Mouse (Mus musculus) CD4-positive helper T cell, adult 2 months (primary cell): ENCODE results near the gene Wdr25.

ENCODE experiments used
- DNase-seq: peaks from one replicate; pipeline ENCODE4 v3.0.0-alpha.2; 2012; ENCODE audit warnings: low read depth, missing footprints, low spot score

The Wdr25 gene

GRCm38 (mm10) chr12:108934231-108934630 lies 40.8 kb downstream of the Wdr25 start:
- DNase-seq, result no peak

- no peak for DNase-seq
Observed at GRCm38 (mm10) chr12:108936834-108937233, 43.4 kb downstream of the Wdr25 start.

GRCm38 (mm10) chr12:108937506-108937905 lies 44.1 kb downstream of the Wdr25 start:
- DNase-seq, result no peak

- DNase-seq, result no peak
Observed at GRCm38 (mm10) chr12:108938844-108939243, 45.4 kb downstream of the Wdr25 start.

DNA sequence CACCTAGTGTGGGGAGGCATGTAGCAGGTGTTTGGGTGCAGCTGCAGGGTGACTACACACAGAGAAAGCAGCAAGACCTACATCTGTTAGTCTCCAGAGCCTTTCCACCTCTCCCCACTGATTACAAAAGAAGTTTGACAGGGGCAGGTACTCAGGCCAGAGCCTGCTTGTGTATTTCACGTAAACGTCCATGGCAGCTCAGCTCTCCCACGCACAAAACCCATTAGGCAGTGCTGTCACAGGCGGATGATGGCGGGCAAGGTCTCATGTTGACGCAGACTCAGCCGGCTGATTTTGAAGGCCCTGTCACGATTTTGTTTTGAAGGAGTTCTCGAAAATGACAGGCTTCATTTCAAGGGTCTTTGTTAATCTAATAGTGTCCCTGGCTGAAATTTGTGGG lies 45.9 kb downstream of the Wdr25 start:
- DNase-seq, result no peak

DNA sequence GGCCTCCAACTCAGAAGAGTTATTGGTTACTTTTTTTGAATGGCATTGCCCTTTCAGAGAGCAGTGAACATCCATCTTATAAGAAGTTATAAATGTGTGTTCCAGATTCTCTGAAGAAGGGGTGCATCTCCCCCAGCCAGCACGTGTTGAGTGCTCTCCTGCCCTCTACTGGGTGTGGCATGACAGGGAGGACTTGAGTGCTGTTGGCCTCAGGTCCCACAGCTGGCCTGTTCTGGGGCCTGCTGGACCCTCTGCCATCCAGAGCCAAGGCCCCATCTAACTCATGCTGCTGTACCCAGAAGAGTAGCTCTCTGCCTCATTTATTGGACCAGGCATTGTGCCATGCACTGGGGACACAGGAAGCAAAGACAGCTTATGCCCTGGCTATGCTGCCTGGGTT lies 46.8 kb downstream of the Wdr25 start:
- no peak for DNase-seq

- no peak for DNase-seq
Observed at GRCm38 (mm10) chr12:108941282-108941681, 47.9 kb downstream of the Wdr25 start.

GRCm38 (mm10) chr12:108942203-108942923 lies 48.9 kb downstream of the Wdr25 start:
- no peak for DNase-seq

- DNase-seq, result no peak
Observed at GRCm38 (mm10) chr12:108953011-108953550, 59.6 kb downstream of the Wdr25 start.

DNA sequence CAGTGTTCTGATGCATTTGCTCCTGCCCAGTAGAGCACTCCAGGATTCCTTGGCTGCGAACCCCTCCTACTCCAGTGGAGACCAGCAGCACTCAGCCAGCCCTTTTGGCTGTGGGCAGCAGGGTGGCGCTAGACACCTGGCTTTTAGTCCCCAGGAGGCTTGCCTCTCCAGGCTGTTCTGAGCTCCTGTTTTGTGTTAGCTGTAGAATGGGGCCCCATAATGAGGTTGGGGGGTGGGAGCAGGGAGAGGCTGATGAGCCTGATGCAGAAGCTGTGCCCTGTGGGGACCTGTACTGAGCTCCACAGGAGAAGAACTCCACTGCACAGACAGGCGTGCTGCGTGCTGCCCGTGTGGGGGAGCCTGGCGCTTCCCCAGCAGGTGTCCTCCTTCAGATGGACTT lies 60.4 kb downstream of the Wdr25 start:
- no peak for DNase-seq

- no peak for DNase-seq
Observed at GRCm38 (mm10) chr12:108954456-108954855, 61.0 kb downstream of the Wdr25 start.

GRCm38 (mm10) chr12:108958483-108958882 lies 65.1 kb downstream of the Wdr25 start:
- DNase-seq, result no peak

DNA sequence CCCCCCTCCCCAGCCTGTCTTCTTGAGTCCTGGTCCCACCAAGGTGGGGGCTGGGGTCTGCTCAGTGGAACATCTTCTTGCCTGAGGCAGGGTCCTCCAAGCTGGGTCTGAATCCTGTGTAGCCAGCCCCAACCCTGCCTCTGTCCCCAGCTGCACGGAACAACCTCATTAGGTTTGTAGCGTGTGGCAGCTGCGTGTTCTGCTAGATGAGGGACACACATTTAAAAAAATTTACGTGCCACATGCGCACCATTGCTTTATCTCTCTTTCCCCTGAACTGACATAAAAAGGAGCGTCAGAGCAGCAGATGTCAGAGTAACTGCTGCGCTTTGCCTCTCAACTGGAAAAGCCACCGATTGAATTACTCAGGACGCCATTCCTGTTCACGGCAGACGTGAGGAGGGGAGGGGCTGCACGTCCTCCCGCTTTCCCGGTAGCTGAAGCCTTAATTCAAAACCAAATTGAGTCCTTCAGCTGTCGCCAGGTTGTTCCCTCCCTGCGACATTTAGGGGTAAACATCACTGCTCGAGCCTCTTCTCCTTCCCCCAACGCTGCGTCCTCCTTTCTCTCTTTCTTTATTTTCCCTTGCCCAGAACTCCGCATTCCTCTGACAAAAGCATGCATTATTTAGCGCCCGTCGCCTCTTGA lies 65.7 kb downstream of the Wdr25 start:
- DNase-seq, result no peak

DNA sequence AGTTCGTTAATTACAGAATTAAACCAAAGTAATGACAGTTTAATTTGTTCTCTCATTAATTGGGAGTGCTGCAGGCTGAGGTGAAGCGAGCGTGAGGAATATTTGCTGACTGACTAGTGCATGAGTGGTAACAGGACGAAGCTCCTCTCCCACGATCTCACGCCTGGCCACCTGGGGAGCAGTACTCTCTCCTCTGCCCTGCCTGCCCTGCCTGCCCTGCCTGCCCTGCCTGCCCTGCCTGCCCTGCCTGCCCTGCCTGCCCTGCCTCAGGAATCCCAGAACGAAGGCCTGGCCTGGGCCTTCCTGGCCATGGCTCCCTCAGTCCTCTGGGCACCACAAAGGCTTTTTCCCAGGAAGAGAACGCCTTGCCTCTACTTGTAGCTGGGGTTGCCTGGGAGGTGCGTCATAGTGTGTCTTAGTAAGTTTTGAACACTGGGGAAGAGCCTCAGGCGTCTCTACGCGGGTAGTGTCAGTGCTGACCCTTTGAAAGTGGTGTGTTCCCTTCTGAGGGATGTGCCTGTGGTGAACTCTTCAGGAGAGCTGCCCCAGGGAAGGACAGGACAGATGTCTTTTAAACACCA lies 66.3 kb downstream of the Wdr25 start:
- DNase-seq, result no peak

GRCm38 (mm10) chr12:108960225-108960624 lies 66.8 kb downstream of the Wdr25 start:
- no peak for DNase-seq

- no peak for DNase-seq
Observed at GRCm38 (mm10) chr12:108967631-108968030, 74.2 kb downstream of the Wdr25 start.

DNA sequence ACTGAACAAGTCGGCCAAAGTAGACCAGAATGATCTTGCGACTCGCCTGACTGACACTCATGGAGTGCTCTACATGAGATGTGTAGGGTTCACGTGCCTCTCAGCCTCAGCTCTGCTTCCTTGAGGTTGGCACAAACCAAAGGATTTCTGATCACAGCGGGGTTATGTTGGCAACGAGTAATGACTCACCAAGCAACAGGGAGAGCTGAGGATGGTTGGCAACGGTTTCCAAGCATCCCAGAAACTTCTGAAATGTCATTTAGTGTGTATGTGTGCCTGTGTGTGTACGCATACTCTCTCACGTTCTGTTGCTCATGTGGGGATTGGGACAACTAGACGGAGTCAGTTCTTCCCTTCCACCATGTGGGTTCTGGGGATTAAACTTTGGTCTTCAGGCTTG lies 74.6 kb downstream of the Wdr25 start:
- DNase-seq, result no peak

- no peak for DNase-seq
Observed at GRCm38 (mm10) chr12:108971446-108971845, 78.0 kb downstream of the Wdr25 start.

- no peak for DNase-seq
Observed at GRCm38 (mm10) chr12:108972234-108972633, 78.8 kb downstream of the Wdr25 start.

DNA sequence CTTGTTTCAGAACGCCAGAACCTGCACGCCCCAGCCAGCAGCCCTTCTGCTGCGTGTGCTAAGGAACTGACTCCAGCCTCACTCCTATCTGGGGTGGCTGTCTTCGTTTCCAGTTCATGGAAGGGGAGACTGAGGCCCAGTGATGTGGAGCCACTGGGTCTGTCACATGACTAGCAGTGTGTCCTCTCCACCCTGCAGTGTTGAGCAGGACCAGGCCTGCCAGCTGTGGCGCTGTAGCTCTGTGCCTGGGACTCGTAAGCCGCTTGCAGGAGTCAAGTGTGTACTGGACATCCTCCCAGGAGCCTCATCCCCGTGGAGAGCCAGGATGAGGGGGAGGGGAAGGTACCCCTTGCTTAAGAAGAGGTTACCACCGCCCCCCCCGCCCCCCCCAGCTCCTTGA lies 86.5 kb downstream of the Wdr25 start:
- DNase-seq, result no peak

GRCm38 (mm10) chr12:108981941-108982683 lies 88.7 kb downstream of the Wdr25 start:
- no peak for DNase-seq

- DNase-seq, result no peak
Observed at GRCm38 (mm10) chr12:108982684-108982960, 89.2 kb downstream of the Wdr25 start.
